ENCODE assay signal across 10 mouse cellular contexts in the genomic region with DNA sequence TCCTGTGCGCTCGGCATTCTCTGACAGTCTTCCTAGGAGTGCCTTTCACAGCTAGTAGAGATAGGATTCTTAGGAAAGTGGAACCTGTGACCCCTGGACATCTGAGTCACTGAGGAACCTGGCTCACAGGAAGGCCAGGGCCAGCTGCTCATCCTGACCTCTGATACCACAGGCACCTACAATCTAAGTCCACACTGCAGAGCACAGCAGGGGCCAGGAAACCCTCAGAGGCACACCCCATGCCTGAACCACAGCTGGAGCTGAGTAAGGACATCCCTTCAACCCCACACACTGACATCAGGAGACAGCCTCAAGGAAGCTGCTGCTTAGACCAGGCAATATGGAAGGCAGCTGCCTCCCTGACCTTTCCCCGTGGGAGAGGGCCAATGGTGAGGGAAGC. TPM values are rescaled to one million over a fixed set of nuclear protein-coding genes. Genes with fewer than 3 reads are reported as not detected.
A peak's percentile ranks its signal among the peaks of the same experiment; 100 is the strongest.
DNase-seq lines count a peak whose midpoint lies in the region; ATAC-seq and TF ChIP-seq lines count a peak whose summit lies in the region.
"Had no signal": no experiment of that assay in that cellular context is flagged by ENCODE, and none has a peak within 500 bp of the region (broad histone marks: within the 10 kb centered on the region; RNA-seq: fewer than 3 reads in every experiment).

No protein-coding gene starts in this region.

- no peak for ATAC-seq in heart, embryonic 14.5 days (ENCODE audit: insufficient number of reproducible peaks, insufficient read depth, low FRiP score, low read depth)
- peak; percentile 54; the same call in 1 of the 2 replicates for ATAC-seq in intestine, embryonic 16.5 days

- H3K4me3 ChIP-seq in heart, embryonic 14.5 days (ENCODE audit: control insufficient read depth in 1 of 2, insufficient read depth in 1 of 2, low read depth in 1 of 2, low read length in 2 of 2), result no peak overlapping the region
- H3K4me3 ChIP-seq in C2C12 (ENCODE audit: insufficient read depth, poor library complexity, severe bottlenecking), result no peak overlapping the region
- H3K4me3 ChIP-seq in intestine, embryonic 16.5 days (ENCODE audit: low read length), result no peak overlapping the region
- no peak overlapping the region for H3K4me3 ChIP-seq in thymus, adult 2 months (ENCODE audit: control insufficient read depth, insufficient read depth, low read length)

- no peaks in the 10 kb centered on the region for H3K27me3 ChIP-seq in heart, embryonic 14.5 days (ENCODE audit: control insufficient read depth, insufficient read depth, low read length)
- no peaks in the 10 kb centered on the region for H3K27me3 ChIP-seq in C2C12 (ENCODE audit: control insufficient read depth, insufficient read depth, insufficient read length)
- H3K27me3 ChIP-seq in intestine, embryonic 16.5 days (replicated peaks; ENCODE audit: control insufficient read depth, insufficient read depth, low read length), result no peaks in the 10 kb centered on the region
- H3K27me3 ChIP-seq in thymus, adult 2 months (ENCODE audit: control insufficient read depth, insufficient read depth, low read length), result no peaks in the 10 kb centered on the region

- no peaks in the 10 kb centered on the region for H3K79me3 ChIP-seq in C2C12 (ENCODE audit: low read depth)

- 77% methylated on average over 3 of the region's 3 CpGs for WGBS in heart, embryonic 14.5 days
- WGBS in intestine, embryonic 16.5 days, result 80% methylated on average over 3 of the region's 3 CpGs
- WGBS in thymus, adult 2 months, result 95% methylated on average over 3 of the region's 3 CpGs

- no peaks in the 10 kb centered on the region for H3K9me3 ChIP-seq in heart, embryonic 14.5 days (ENCODE audit: control insufficient read depth, low read length)
- H3K9me3 ChIP-seq in intestine, embryonic 16.5 days (ENCODE audit: control insufficient read depth, low read length), result no peaks in the 10 kb centered on the region

- no peak for TF ChIP-seq CTCF in C2C12 (IDR thresholded peaks at IDR 0.05; ENCODE audit: control insufficient read depth, insufficient read depth, insufficient read length)
- TF ChIP-seq CTCF in thymus, adult 2 months (IDR thresholded peaks at IDR 0.05; ENCODE audit: borderline replicate concordance, control insufficient read depth, extremely low read depth, insufficient read depth, low read length, poor library complexity), result no peak

- no peak overlapping the region for H3ac ChIP-seq in C2C12 (ENCODE audit: control insufficient read depth, insufficient read length, low read depth)

- TF ChIP-seq POLR2A in thymus, adult 2 months (IDR thresholded peaks at IDR 0.05; ENCODE audit: control insufficient read depth, extremely low read depth, insufficient read depth, low read length, poor library complexity), result no peak

- H3K79me2 ChIP-seq in C2C12 (ENCODE audit: control insufficient read depth, insufficient read depth), result no peaks in the 10 kb centered on the region

- H3K4me2 ChIP-seq in heart, embryonic 14.5 days (ENCODE audit: low read length), result no peak overlapping the region
- H3K4me2 ChIP-seq in intestine, embryonic 16.5 days (ENCODE audit: low read depth, low read length), result no peak overlapping the region

- H3K9ac ChIP-seq in heart, embryonic 14.5 days (ENCODE audit: low read length), result no peak overlapping the region
- H3K9ac ChIP-seq in intestine, embryonic 16.5 days (ENCODE audit: low read depth, low read length), result no peak overlapping the region

- peaks cover 41% of the 10 kb centered on the region for H3K36me3 ChIP-seq in heart, embryonic 14.5 days (ENCODE audit: control insufficient read depth, insufficient read depth, low read length)
- peaks cover 16% of the 10 kb centered on the region for H3K36me3 ChIP-seq in C2C12 (ENCODE audit: control insufficient read depth, insufficient read depth)
- H3K36me3 ChIP-seq in intestine, embryonic 16.5 days (ENCODE audit: control insufficient read depth, insufficient read depth, low read length), result peaks cover 21% of the 10 kb centered on the region; the same call in 1 of the 2 replicates
- peaks cover 12% of the 10 kb centered on the region for H3K36me3 ChIP-seq in thymus, adult 2 months (ENCODE audit: control insufficient read depth, insufficient read depth, low read length)

- H3K4me1 ChIP-seq in heart, embryonic 14.5 days (ENCODE audit: control insufficient read depth in 2 of 2, insufficient read depth in 2 of 2, low read length in 2 of 2), result peaks cover 24 to 26% of the 10 kb centered on the region in 2 experiments
- peaks cover 19% of the 10 kb centered on the region for H3K4me1 ChIP-seq in intestine, embryonic 16.5 days (ENCODE audit: control insufficient read depth, insufficient read depth, low read length)
- no peaks in the 10 kb centered on the region for H3K4me1 ChIP-seq in thymus, adult 2 months (replicated peaks; ENCODE audit: control insufficient read depth, insufficient read depth, low read length)

- peak overlapping the region; percentile 10 to 37; a peak in 1 of 4 replicates for H3K27ac ChIP-seq in heart, embryonic 14.5 days (replicated peaks in 1 of 2; ENCODE audit: control insufficient read depth in 1 of 2, insufficient read depth in 1 of 2, low read depth in 2 of 2, low read length in 2 of 2)
- peak overlapping the region; percentile 45; the same call in 1 of the 2 replicates for H3K27ac ChIP-seq in intestine, embryonic 16.5 days (ENCODE audit: low read length)
- no peak overlapping the region for H3K27ac ChIP-seq in thymus, adult 2 months (ENCODE audit: control insufficient read depth, insufficient read depth, low read length)

- no peak for DNase-seq in heart, adult 8-10 months (ENCODE audit: low spot score)
- peak; percentile 46 to 83 for DNase-seq in kidney, postnatal 25 days
- DNase-seq in right cerebral cortex, adult 2 months (ENCODE audit: low spot score in 2 of 2), result no peak
- DNase-seq in urinary bladder, adult 2 months (ENCODE audit: low spot score), result no peak
- DNase-seq in thymus, adult 2 months, result no peak
- DNase-seq: cerebellum, postnatal 14 days; thymus, postnatal 36 days had no signal

TF ChIP-seq in C2C12, 6 proteins besides CTCF, POLR2A, EP300 and RAD21:
- no peak for TF ChIP-seq CEBPB (IDR thresholded peaks at IDR 0.05; ENCODE audit: low read depth)
- TF ChIP-seq USF1 (IDR thresholded peaks at IDR 0.05; ENCODE audit: low read depth), result no peak
- no peak for TF ChIP-seq MAX (IDR thresholded peaks at IDR 0.05)
- TF ChIP-seq MYOD1 (IDR thresholded peaks at IDR 0.05; ENCODE audit: control insufficient read depth, insufficient read length, low read depth), result peak; percentile 9

RNA-seq across cellular contexts. Expression of gene Lrp5, which starts 40.6 kb away (rescaled TPM):
- polyA plus RNA-seq in heart, embryonic 14.5 days (2014; fragmentation: Nextera tagmentation; extraction: Ambion mirVana), result 4.1 and 5.0 TPM in 2 replicates
- total RNA-seq in heart, adult 8-10 months (2022), result 10 to 100 TPM; 48.9 to 52.9 (median 50.7) TPM
- polyA plus RNA-seq in C2C12 (2012; fragmentation: generic; extraction: Trizol), result 33.8 TPM
- polyA plus RNA-seq in intestine, embryonic 16.5 days (2015; fragmentation: Nextera tagmentation; extraction: Ambion mirVana), result 4.2 and 4.4 TPM in 2 replicates
- polyA plus RNA-seq in urinary bladder, adult 2 months (2012; rRNA removed), result 7.3 and 18.1 TPM in 2 replicates
- polyA plus RNA-seq in thymus, adult 2 months (2012; rRNA removed), result 35.9 and 48.9 TPM in 2 replicates

Comparison
In these comparisons a context has a peak if more than half of its experiments do, and no peak if none do; other contexts are left out.
1. DNase-seq: peak in kidney, postnatal 25 days (2 of 2); none in heart, adult 8-10 months (single experiment), right cerebral cortex, adult 2 months (0 of 2), urinary bladder, adult 2 months (single experiment) and thymus, adult 2 months (single experiment).